Mouse (Mus musculus): ENCODE data around the gene Pcgf6.

Pcgf6 gene

DNA sequence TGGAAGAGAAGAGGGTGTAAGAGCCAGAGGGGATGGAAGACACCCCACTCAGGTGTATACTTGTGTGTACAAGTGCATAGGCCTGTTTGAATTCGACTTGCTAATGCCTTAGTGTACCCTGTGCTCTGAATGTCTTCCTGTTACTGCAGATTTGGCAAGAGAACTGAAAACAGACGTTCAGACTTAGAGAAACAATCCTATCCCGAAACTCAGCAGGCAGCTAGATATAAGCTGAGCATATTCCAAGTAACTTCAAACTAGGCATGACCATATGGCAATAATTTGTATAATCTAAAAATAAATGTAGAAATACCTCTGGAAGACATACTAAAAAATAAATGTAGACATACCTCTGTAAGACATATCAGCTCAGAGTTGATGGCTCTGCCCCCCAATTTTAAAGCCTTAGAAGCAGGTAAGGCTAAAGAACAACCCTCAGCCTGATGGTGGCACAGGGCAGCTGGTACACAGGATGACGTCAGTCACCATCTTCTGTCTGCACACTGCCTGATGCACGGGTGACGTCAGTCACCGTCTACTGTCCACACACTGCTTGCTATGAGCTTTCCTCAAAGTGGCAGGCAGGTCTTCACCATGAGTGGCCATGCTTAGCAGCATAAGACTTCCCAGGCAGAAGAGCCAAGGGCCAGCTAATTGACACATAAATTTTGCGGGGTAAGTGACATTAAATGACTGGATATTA, 52.4 kb downstream of the Pcgf6 start:
- 41% methylated on average over 8 of the region's 8 CpGs for WGBS

- WGBS, result 73% methylated on average over 9 of the region's 9 CpGs
These were observed 54.6 kb downstream of the Pcgf6 start for GRCm38 (mm10) chr19:46996095-46996494.

DNA sequence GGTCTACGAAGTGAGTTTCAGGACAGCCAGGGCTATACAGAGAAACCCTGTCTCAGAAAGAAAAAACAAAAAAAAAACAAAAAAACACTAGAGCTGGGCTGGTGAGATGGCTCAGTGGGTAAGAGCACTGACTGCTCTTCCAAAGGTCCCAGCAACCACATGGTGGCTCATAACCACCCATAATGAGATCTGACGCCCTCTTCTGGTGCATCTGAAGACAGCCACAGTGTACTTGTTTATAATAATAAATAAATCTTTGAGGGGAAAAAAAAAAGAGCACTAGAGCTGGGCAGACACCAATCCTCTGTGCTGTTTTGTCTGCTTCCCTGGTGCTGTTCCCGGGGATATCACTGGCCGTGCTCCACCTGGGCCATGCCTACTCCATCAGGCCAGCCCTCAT, 58.4 kb downstream of the Pcgf6 start:
- 65% methylated on average over 4 of the region's 4 CpGs for WGBS

- 6% methylated on average over 5 of the region's 5 CpGs for WGBS
These were observed 59.6 kb downstream of the Pcgf6 start for GRCm38 (mm10) chr19:46991145-46991544.

- 77% methylated on average over 8 of the region's 8 CpGs for whole genome bisulfite sequencing
These were observed 60.1 kb downstream of the Pcgf6 start for GRCm38 (mm10) chr19:46990625-46991024.

DNA sequence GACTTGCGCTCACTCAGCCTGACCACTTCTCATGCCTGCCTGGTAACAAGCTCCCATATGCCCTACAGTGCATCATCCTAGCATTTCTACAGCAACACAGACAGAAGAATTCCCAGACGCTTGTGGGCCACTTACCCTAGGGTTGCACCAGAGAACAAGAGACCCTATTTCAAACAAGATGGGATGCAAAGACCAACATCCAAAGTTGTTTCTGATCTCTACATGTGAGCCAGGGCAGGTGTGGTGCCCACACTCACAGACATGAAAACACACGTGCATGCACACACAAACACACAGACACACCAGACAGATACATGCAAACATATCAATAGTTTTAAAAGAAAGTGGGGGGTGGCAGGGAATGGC, 60.6 kb downstream of the Pcgf6 start:
- 97% methylated on average over 3 of the region's 3 CpGs for WGBS

DNA sequence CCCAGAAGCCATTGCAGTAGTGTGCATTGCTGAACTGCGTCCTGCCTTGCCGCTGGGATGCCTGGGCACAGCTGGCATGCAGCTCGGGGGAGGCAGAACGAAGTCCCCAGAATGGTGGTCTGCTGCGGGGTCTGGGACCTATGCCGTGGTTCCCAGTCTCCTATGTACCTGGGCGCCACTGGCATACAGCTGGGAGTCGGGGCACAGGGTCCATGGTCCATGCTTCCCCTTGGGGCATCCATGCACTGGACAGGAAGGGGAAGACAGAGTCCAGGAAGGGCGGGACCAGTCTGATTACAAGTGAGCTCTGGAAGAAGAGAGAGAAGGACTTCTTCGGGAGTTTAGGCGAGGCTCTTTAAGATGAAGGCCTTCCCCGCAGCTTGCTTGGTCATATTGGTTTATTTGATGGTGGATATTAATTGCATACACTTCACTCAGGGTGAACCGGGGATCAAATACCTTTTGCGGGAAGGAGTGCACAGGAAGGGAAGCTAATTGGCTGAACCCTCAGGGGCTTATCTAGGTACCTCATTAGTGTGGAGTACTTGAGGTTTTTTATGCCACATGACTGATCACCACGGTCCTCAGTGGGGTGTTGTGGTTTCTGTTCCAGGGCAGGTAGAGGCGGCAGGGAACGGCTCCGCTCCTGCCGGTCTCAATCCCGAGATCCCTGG, 61.1 kb downstream of the Pcgf6 start:
- 89% methylated on average over 20 of the region's 20 CpGs for WGBS

GRCm38 (mm10) chr19:46988231-46989087, 62.2 kb downstream of the Pcgf6 start:
- WGBS, result 68% methylated on average over 16 of the region's 16 CpGs

DNA sequence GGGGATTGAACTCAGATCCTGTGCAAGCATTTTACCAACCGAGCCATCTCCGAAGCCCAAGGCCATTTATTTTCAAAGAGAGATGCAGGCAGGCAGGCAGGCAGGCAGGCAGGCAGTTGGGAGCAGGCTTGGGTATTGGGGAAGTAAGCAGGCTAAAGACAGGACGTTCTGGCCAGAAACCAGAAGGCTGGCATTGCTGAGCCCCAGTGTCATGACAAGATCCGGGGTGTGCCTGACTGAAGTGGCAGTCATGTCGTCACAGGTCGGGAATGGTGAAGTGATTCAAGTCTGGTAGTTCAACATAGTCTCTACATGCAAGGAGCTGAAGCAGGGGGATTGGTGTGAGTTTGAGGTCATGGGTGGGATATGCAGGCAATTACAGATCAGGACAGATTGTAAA, 63.1 kb downstream of the Pcgf6 start:
- 84% methylated on average over 6 of the region's 6 CpGs for whole genome bisulfite sequencing

DNA sequence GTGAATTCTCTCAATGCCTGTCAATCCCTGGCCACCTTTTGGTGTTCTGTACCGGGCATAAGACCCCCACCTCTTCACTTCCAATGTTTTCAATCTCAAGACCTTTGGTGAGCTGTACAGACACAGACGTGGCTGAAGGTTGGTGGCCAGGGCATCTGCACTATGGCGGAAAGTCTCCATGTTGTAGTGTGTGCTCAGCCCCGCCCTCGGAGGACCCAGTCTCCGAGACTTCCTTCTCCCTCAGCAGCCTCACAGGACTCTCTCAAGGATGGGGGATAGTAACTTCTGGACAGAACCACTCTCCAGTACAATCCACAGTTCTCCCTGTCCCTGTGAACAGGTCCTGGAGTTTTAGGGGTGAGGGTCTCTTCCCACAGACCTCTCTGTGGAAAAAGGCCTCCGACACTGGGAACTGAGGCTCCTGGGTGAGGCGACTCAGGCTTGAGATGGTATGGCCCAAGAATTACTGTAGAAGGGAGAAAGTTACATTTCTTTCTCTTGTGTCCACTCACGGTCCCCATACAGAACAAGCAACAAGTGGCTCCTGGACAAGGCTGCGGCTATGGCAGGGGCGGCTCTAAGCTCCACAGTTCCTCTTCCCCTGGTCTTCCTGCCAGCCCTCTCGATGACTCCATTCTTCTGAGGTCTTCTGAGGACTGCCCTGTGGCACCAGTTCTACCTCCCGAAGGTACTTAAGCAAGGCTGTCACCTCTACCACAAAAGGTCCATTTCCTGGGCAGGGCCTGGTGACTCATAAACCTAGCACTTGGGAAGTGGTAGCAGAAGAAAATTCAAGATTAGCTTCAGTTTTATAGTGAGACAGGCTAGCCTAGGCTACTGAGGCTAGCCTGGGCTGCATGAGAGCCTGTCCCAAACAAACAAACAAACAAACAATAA, 65.7 kb downstream of the Pcgf6 start:
- WGBS, result 84% methylated on average over 13 of the region's 13 CpGs

GRCm38 (mm10) chr19:46983966-46984380, 66.7 kb downstream of the Pcgf6 start:
- 77% methylated on average over 11 of the region's 11 CpGs for WGBS

Measured in cerebral cortex, adult 2 months (tissue).